Mouse (Mus musculus): ENCODE data around the gene Mrpl2. TPM values are rescaled to one million over a fixed set of nuclear protein-coding genes. Genes with fewer than 3 reads are reported as not detected.

The Mrpl2 gene
- polyA plus RNA-seq, 1 experiment = 38.2 TPM

- Histone ChIP-seq H3K4me3 (ENCODE audit: insufficient read depth, low read length) (peak overlapping the region; percentile 96), H3K4me1 (ENCODE audit: control insufficient read depth, insufficient read depth, low read length) (peaks cover 8% of the 10 kb centered on the region), H3K27ac (ENCODE audit: insufficient read depth, low read depth, low read length) (peak overlapping the region; percentile 75)
- no peak; the same call in 1 of the 2 replicates for TF ChIP-seq CTCF (IDR thresholded peaks at IDR 0.05; ENCODE audit: low read depth, low read length)
- TF ChIP-seq POLR2A (IDR thresholded peaks at IDR 0.05; ENCODE audit: borderline replicate concordance, low read depth, low read length) = no peak
Measured at GRCm38 (mm10) chr17:46679843-46680759, 34.1 kb downstream of the Mrpl2 start.

- Histone ChIP-seq H3K27ac (ENCODE audit: insufficient read depth, low read depth, low read length) (peak within 1 kb of the TSS; percentile 75), H3K4me1 (ENCODE audit: control insufficient read depth, insufficient read depth, low read length) (peaks cover 8% of the 10 kb centered on the region), H3K4me3 (ENCODE audit: insufficient read depth, low read length) (peak within 1 kb of the TSS; percentile 96)
- TF ChIP-seq POLR2A (IDR thresholded peaks at IDR 0.05; ENCODE audit: borderline replicate concordance, low read depth, low read length) (no peak; the same call in 1 of the 2 replicates), CTCF (IDR thresholded peaks at IDR 0.05; ENCODE audit: low read depth, low read length) (no peak)
Measured at GRCm38 (mm10) chr17:46680760-46681373, 34.8 kb downstream of the Mrpl2 start, which contains the start of gene Klhdc3. Gene Klhdc3, minus strand, starts transcription at chr17:46680914.

- Histone ChIP-seq H3K4me1 (ENCODE audit: control insufficient read depth, insufficient read depth, low read length) (peaks cover 8% of the 10 kb centered on the region), H3K27ac (ENCODE audit: insufficient read depth, low read depth, low read length) (no peak overlapping the region), H3K4me3 (ENCODE audit: insufficient read depth, low read length) (peak overlapping the region; percentile 74)
- no peak for TF ChIP-seq CTCF (IDR thresholded peaks at IDR 0.05; ENCODE audit: low read depth, low read length)
- TF ChIP-seq POLR2A (IDR thresholded peaks at IDR 0.05; ENCODE audit: borderline replicate concordance, low read depth, low read length) = no peak
Measured at GRCm38 (mm10) chr17:46681466-46682118, 35.6 kb downstream of the Mrpl2 start.

GRCm38 (mm10) chr17:46682654-46683389, 36.8 kb downstream of the Mrpl2 start:
- peaks cover 8% of the 10 kb centered on the region for H3K4me1 ChIP-seq (ENCODE audit: control insufficient read depth, insufficient read depth, low read length)
- H3K4me3 ChIP-seq (ENCODE audit: insufficient read depth, low read length) = no peak overlapping the region
- TF ChIP-seq CTCF (IDR thresholded peaks at IDR 0.05; ENCODE audit: low read depth, low read length) = no peak
- TF ChIP-seq POLR2A (IDR thresholded peaks at IDR 0.05; ENCODE audit: borderline replicate concordance, low read depth, low read length) = no peak
- H3K27ac ChIP-seq (ENCODE audit: insufficient read depth, low read depth, low read length) = no peak overlapping the region

GRCm38 (mm10) chr17:46685913-46686312, 39.9 kb downstream of the Mrpl2 start:
- Histone ChIP-seq H3K27ac (ENCODE audit: insufficient read depth, low read depth, low read length) (no peak overlapping the region), H3K4me3 (ENCODE audit: insufficient read depth, low read length) (no peak overlapping the region), H3K4me1 (ENCODE audit: control insufficient read depth, insufficient read depth, low read length) (no peaks in the 10 kb centered on the region)
- TF ChIP-seq CTCF (IDR thresholded peaks at IDR 0.05; ENCODE audit: low read depth, low read length) = no peak
- TF ChIP-seq POLR2A (IDR thresholded peaks at IDR 0.05; ENCODE audit: borderline replicate concordance, low read depth, low read length) = no peak

GRCm38 (mm10) chr17:46690665-46691064, 44.6 kb downstream of the Mrpl2 start:
- no peaks in the 10 kb centered on the region for H3K4me1 ChIP-seq (ENCODE audit: control insufficient read depth, insufficient read depth, low read length)
- TF ChIP-seq POLR2A (IDR thresholded peaks at IDR 0.05; ENCODE audit: borderline replicate concordance, low read depth, low read length) (no peak), CTCF (IDR thresholded peaks at IDR 0.05; ENCODE audit: low read depth, low read length) (no peak)
- no peak overlapping the region for H3K27ac ChIP-seq (ENCODE audit: insufficient read depth, low read depth, low read length)
- no peak overlapping the region for H3K4me3 ChIP-seq (ENCODE audit: insufficient read depth, low read length)

GRCm38 (mm10) chr17:46691390-46691789, 45.4 kb downstream of the Mrpl2 start:
- TF ChIP-seq CTCF (IDR thresholded peaks at IDR 0.05; ENCODE audit: low read depth, low read length) = no peak
- no peak for TF ChIP-seq POLR2A (IDR thresholded peaks at IDR 0.05; ENCODE audit: borderline replicate concordance, low read depth, low read length)

GRCm38 (mm10) chr17:46694517-46695063, 48.6 kb downstream of the Mrpl2 start:
- H3K4me1 ChIP-seq (ENCODE audit: control insufficient read depth, insufficient read depth, low read length) = no peaks in the 10 kb centered on the region
- H3K4me3 ChIP-seq (ENCODE audit: insufficient read depth, low read length) = no peak overlapping the region
- TF ChIP-seq POLR2A (IDR thresholded peaks at IDR 0.05; ENCODE audit: borderline replicate concordance, low read depth, low read length) (no peak), CTCF (IDR thresholded peaks at IDR 0.05; ENCODE audit: low read depth, low read length) (no peak)
- no peak overlapping the region for H3K27ac ChIP-seq (ENCODE audit: insufficient read depth, low read depth, low read length)

More at GRCm38 (mm10) chr17:46691390-46691789, 45.4 kb downstream of the Mrpl2 start:
- Histone ChIP-seq H3K4me3 (ENCODE audit: insufficient read depth, low read length) (no peak overlapping the region), H3K4me1 (ENCODE audit: control insufficient read depth, insufficient read depth, low read length) (no peaks in the 10 kb centered on the region), H3K27ac (ENCODE audit: insufficient read depth, low read depth, low read length) (no peak overlapping the region)

- H3K4me3 ChIP-seq (ENCODE audit: insufficient read depth, low read length) = no peak overlapping the region
- no peak overlapping the region for H3K27ac ChIP-seq (ENCODE audit: insufficient read depth, low read depth, low read length)
- no peak for TF ChIP-seq POLR2A (IDR thresholded peaks at IDR 0.05; ENCODE audit: borderline replicate concordance, low read depth, low read length)
- no peak for TF ChIP-seq CTCF (IDR thresholded peaks at IDR 0.05; ENCODE audit: low read depth, low read length)
- H3K4me1 ChIP-seq (ENCODE audit: control insufficient read depth, insufficient read depth, low read length) = peaks cover 2% of the 10 kb centered on the region
Measured at GRCm38 (mm10) chr17:46698515-46698914, 52.5 kb downstream of the Mrpl2 start.

Data from bone marrow macrophage, adult 2 months (primary cell).